24 mouse cellular contexts compared by ENCODE assay signal in genomic region chr8:106074659-106075058, GRCm38 (mm10). TPM values are rescaled to one million over a fixed set of nuclear protein-coding genes. Genes with fewer than 3 reads are reported as not detected.
DNase-seq lines count a peak whose midpoint lies in the region; ATAC-seq and TF ChIP-seq lines count a peak whose summit lies in the region.
"Had no signal": no experiment of that assay in that cellular context is flagged by ENCODE, and none has a peak within 500 bp of the region (broad histone marks: within the 10 kb centered on the region; RNA-seq: fewer than 3 reads in every experiment).

No protein-coding gene starts in this region.

- no peaks in the 10 kb centered on the region for H3K27me3 ChIP-seq in forebrain, postnatal 0 days (ENCODE audit: insufficient read depth, low read length)
- no peaks in the 10 kb centered on the region for H3K27me3 ChIP-seq in forebrain, embryonic 13.5 days
- H3K27me3 ChIP-seq in liver, adult 2 months (ENCODE audit: control insufficient read depth, insufficient read depth, low read length), result no peaks in the 10 kb centered on the region
- no peaks in the 10 kb centered on the region for H3K27me3 ChIP-seq in liver, embryonic 12.5 days (replicated peaks)
- no peaks in the 10 kb centered on the region for H3K27me3 ChIP-seq in CH12.LX (replicated peaks)
- H3K27me3 ChIP-seq: embryonic facial prominence, embryonic 15.5 days; forebrain, embryonic 12.5 days; heart, embryonic 13.5 days; hindbrain, embryonic 12.5 days; limb, embryonic 12.5 days; lung, embryonic 15.5 days; midbrain, embryonic 12.5 days; neural tube, embryonic 15.5 days; stomach, embryonic 15.5 days had no signal

- H3K79me2 ChIP-seq in liver, adult 2 months (ENCODE audit: control insufficient read depth, insufficient read depth, low read length), result peaks cover 26% of the 10 kb centered on the region
- H3K79me2 ChIP-seq in CH12.LX (replicated peaks; ENCODE audit: control insufficient read depth, extremely low read depth, insufficient read depth, poor library complexity, severe bottlenecking), result peaks cover 95% of the 10 kb centered on the region

- DNase-seq in forebrain, postnatal 0 days, result no peak
- DNase-seq in liver, adult 2 months (ENCODE audit: extremely low read depth, low read depth, low spot score), result peak; percentile 43
- DNase-seq in CH12.LX (ENCODE audit: extremely low read depth), result no peak
- peak; percentile 38 for DNase-seq in naive thymus-derived CD4-positive, alpha-beta T cell, adult 2 months (ENCODE audit: low read depth)
- DNase-seq in urinary bladder, adult 2 months (ENCODE audit: low spot score), result no peak
- DNase-seq: cerebellum, adult 8-10 months; kidney, adult 8-10 months; right cerebral cortex, postnatal 14 days had no signal

- no peak overlapping the region for H3K4me2 ChIP-seq in forebrain, postnatal 0 days (ENCODE audit: low read depth)
- H3K4me2 ChIP-seq in forebrain, embryonic 13.5 days, result no peak overlapping the region
- no peak overlapping the region for H3K4me2 ChIP-seq in liver, embryonic 12.5 days
- 0 out of 2 replicates have a peak overlapping the region, but pooled peaks have one; percentile 57 for H3K4me2 ChIP-seq in CH12.LX (ENCODE audit: insufficient read depth, low read depth, poor library complexity, severe bottlenecking)
- H3K4me2 ChIP-seq: embryonic facial prominence, embryonic 15.5 days; forebrain, embryonic 12.5 days; heart, embryonic 13.5 days; hindbrain, embryonic 12.5 days; limb, embryonic 12.5 days; lung, embryonic 15.5 days; midbrain, embryonic 12.5 days; neural tube, embryonic 15.5 days; stomach, embryonic 15.5 days had no signal

- no peaks in the 10 kb centered on the region for H3K9me3 ChIP-seq in forebrain, postnatal 0 days (ENCODE audit: low read length)
- no peaks in the 10 kb centered on the region for H3K9me3 ChIP-seq in forebrain, embryonic 13.5 days (replicated peaks)
- H3K9me3 ChIP-seq in liver, embryonic 12.5 days (replicated peaks), result no peaks in the 10 kb centered on the region; the same call in 1 of the 2 replicates
- H3K9me3 ChIP-seq in CH12.LX (replicated peaks; ENCODE audit: low read length), result peaks cover 5% of the 10 kb centered on the region
- H3K9me3 ChIP-seq: embryonic facial prominence, embryonic 10.5 days; embryonic facial prominence, embryonic 15.5 days; forebrain, embryonic 12.5 days; heart, embryonic 13.5 days; limb, embryonic 12.5 days; lung, embryonic 15.5 days; midbrain, embryonic 12.5 days; neural tube, embryonic 15.5 days; stomach, embryonic 15.5 days had no signal

- dilution Hi-C loops in CH12.LX (cut with MboI; ENCODE audit: extremely low pct_ligation_motif_present, extremely low pct_unique_long_range_greater_than_20kb, low sequenced_read_pairs), result no loop called here

- TF ChIP-seq RAD21 in CH12.LX (IDR thresholded peaks at IDR 0.05; ENCODE audit: low read depth, low read length), result no peak

- 58% methylated on average over 1 of the region's 1 CpGs for WGBS in forebrain, postnatal 0 days
- 91% methylated on average over 1 of the region's 1 CpGs for WGBS in forebrain, embryonic 13.5 days
- 23% methylated on average over 1 of the region's 1 CpGs for WGBS in liver, adult 2 months
- WGBS in liver, embryonic 12.5 days (ENCODE audit: insufficient replicate concordance), result 66% methylated on average over 1 of the region's 1 CpGs

- H3K36me3 ChIP-seq in forebrain, postnatal 0 days (ENCODE audit: insufficient read depth), result 0 out of 2 replicates have a peak, but pooled peaks cover 7% of the 10 kb centered on the region
- H3K36me3 ChIP-seq in forebrain, embryonic 13.5 days (ENCODE audit: poor library complexity, severe bottlenecking), result peaks cover 12% of the 10 kb centered on the region
- H3K36me3 ChIP-seq in liver, adult 2 months (ENCODE audit: control insufficient read depth, insufficient read depth, low read length), result peaks cover 5% of the 10 kb centered on the region; the same call in 1 of the 2 replicates
- H3K36me3 ChIP-seq in liver, embryonic 12.5 days, result peaks cover 19% of the 10 kb centered on the region
- H3K36me3 ChIP-seq in CH12.LX (replicated peaks in 1 of 2; ENCODE audit: control insufficient read depth in 1 of 2, insufficient read depth in 1 of 2, low read length in 1 of 2), result peaks cover 16 to 68% of the 10 kb centered on the region in 2 experiments

- no peak overlapping the region for H3K9ac ChIP-seq in forebrain, postnatal 0 days
- H3K9ac ChIP-seq in forebrain, embryonic 13.5 days, result no peak overlapping the region
- no peak overlapping the region for H3K9ac ChIP-seq in liver, adult 2 months (ENCODE audit: low read depth, low read length)
- H3K9ac ChIP-seq in liver, embryonic 12.5 days, result no peak overlapping the region
- peak overlapping the region; percentile 0; the same call in 1 of the 2 replicates for H3K9ac ChIP-seq in CH12.LX (ENCODE audit: insufficient read depth, low read depth)
- H3K9ac ChIP-seq: embryonic facial prominence, embryonic 15.5 days; forebrain, embryonic 12.5 days; heart, embryonic 13.5 days; hindbrain, embryonic 12.5 days; limb, embryonic 12.5 days; liver, embryonic 14.5 days; lung, embryonic 15.5 days; midbrain, embryonic 12.5 days; neural tube, embryonic 15.5 days; stomach, embryonic 15.5 days had no signal

- no peak overlapping the region for H3K4me3 ChIP-seq in forebrain, postnatal 0 days (ENCODE audit: low read depth, low read length)
- no peak overlapping the region for H3K4me3 ChIP-seq in forebrain, embryonic 13.5 days
- H3K4me3 ChIP-seq in liver, adult 2 months (ENCODE audit: insufficient read depth, low read depth, low read length), result no peak overlapping the region
- H3K4me3 ChIP-seq in liver, embryonic 12.5 days, result no peak overlapping the region
- no peak overlapping the region for H3K4me3 ChIP-seq in CH12.LX (replicated peaks in 1 of 3; ENCODE audit: low read depth in 2 of 3, low read length in 2 of 3, poor library complexity in 1 of 3)
- H3K4me3 ChIP-seq: embryonic facial prominence, embryonic 10.5 days; embryonic facial prominence, embryonic 15.5 days; forebrain, embryonic 12.5 days; heart, embryonic 13.5 days; hindbrain, embryonic 12.5 days; limb, embryonic 12.5 days; lung, embryonic 15.5 days; midbrain, embryonic 12.5 days; neural tube, embryonic 15.5 days; stomach, embryonic 15.5 days had no signal

- H3K27ac ChIP-seq in forebrain, postnatal 0 days (ENCODE audit: low read depth, low read length), result 0 out of 2 replicates have a peak overlapping the region, but pooled peaks have one; percentile 10
- H3K27ac ChIP-seq in forebrain, embryonic 13.5 days, result no peak overlapping the region
- H3K27ac ChIP-seq in liver, adult 2 months (replicated peaks; ENCODE audit: insufficient read depth, low read depth, low read length), result peak overlapping the region; percentile 29; the same call in 1 of the 2 replicates
- H3K27ac ChIP-seq in liver, embryonic 12.5 days, result no peak overlapping the region
- peak overlapping the region; percentile 13; the same call in 1 of the 2 replicates for H3K27ac ChIP-seq in CH12.LX (ENCODE audit: insufficient read depth, low read depth)
- H3K27ac ChIP-seq: embryonic facial prominence, embryonic 10.5 days; embryonic facial prominence, embryonic 15.5 days; forebrain, embryonic 12.5 days; heart, embryonic 13.5 days; hindbrain, embryonic 12.5 days; hindbrain, postnatal 0 days; kidney, postnatal 0 days; limb, embryonic 12.5 days; liver, embryonic 14.5 days; lung, embryonic 15.5 days; midbrain, embryonic 12.5 days; neural tube, embryonic 15.5 days; stomach, embryonic 15.5 days had no signal

- TF ChIP-seq CTCF in forebrain, postnatal 0 days (IDR thresholded peaks at IDR 0.05; ENCODE audit: low read depth), result no peak
- TF ChIP-seq CTCF in liver, adult 2 months (IDR thresholded peaks at IDR 0.05; ENCODE audit: low read depth, low read length), result no peak
- no peak for TF ChIP-seq CTCF in CH12.LX (conservative IDR thresholded peaks at IDR 0.05 in 1 of 2, IDR thresholded peaks at IDR 0.05 in 1 of 2; ENCODE audit: low read depth in 2 of 2, low read length in 2 of 2)

- no peak for TF ChIP-seq EP300 in CH12.LX (IDR thresholded peaks at IDR 0.05; ENCODE audit: low read length)

- in situ Hi-C loops in CH12.LX (cut with MboI; ENCODE audit: low pct_ligation_motif_present, low pct_unique_long_range_greater_than_20kb, low sequenced_read_pairs), result no loop called here

- TF ChIP-seq POLR2A in liver, adult 2 months (IDR thresholded peaks at IDR 0.05; ENCODE audit: extremely low read depth, insufficient read depth, low read length), result no peak
- TF ChIP-seq POLR2A in CH12.LX (IDR thresholded peaks at IDR 0.05; ENCODE audit: low read depth, low read length), result no peak

- no peaks in the 10 kb centered on the region for H3K4me1 ChIP-seq in forebrain, postnatal 0 days (ENCODE audit: insufficient read depth)
- H3K4me1 ChIP-seq in forebrain, embryonic 13.5 days, result no peaks in the 10 kb centered on the region
- H3K4me1 ChIP-seq in liver, adult 2 months (ENCODE audit: control insufficient read depth, insufficient read depth, low read length), result peaks cover 25% of the 10 kb centered on the region; the same call in 1 of the 2 replicates
- peaks cover 17% of the 10 kb centered on the region for H3K4me1 ChIP-seq in liver, embryonic 12.5 days
- peaks cover 9 to 41% of the 10 kb centered on the region in 2 experiments; a peak in 3 of 4 replicates for H3K4me1 ChIP-seq in CH12.LX (ENCODE audit: control insufficient read depth in 1 of 2, insufficient read depth in 2 of 2)
- H3K4me1 ChIP-seq: embryonic facial prominence, embryonic 10.5 days; forebrain, embryonic 12.5 days; hindbrain, embryonic 12.5 days; limb, embryonic 12.5 days; lung, embryonic 15.5 days; midbrain, embryonic 12.5 days; neural tube, embryonic 15.5 days; stomach, embryonic 15.5 days had no signal

- no peak for ATAC-seq in forebrain, postnatal 0 days
- ATAC-seq in forebrain, embryonic 13.5 days, result no peak; the same call in 1 of the 2 replicates
- no peak for ATAC-seq in liver, embryonic 12.5 days
- ATAC-seq: hindbrain, postnatal 0 days; intestine, embryonic 16.5 days had no signal

TF ChIP-seq in CH12.LX, 34 proteins besides CTCF, POLR2A, EP300 and RAD21 (continues in another document):
- TF ChIP-seq SMC3 (IDR thresholded peaks at IDR 0.05; ENCODE audit: low read depth, low read length), result no peak
- TF ChIP-seq MXI1 (IDR thresholded peaks at IDR 0.05; ENCODE audit: low read depth, low read length), result peak; percentile 54; the same call in 1 of the 2 replicates
- TF ChIP-seq JUND (conservative IDR thresholded peaks at IDR 0.05; ENCODE audit: low read depth, low read length), result no peak
- no peak for TF ChIP-seq TCF12 (IDR thresholded peaks at IDR 0.05; ENCODE audit: low read depth, low read length)

RNA-seq across cellular contexts. Expression of gene Nfatc3, which starts 16.0 kb away (rescaled TPM):
- total RNA-seq in forebrain, postnatal 0 days (2014; rRNA removed), result 11.4 and 16.0 TPM in 2 replicates
- 0.93 and 1.9 TPM in 2 replicates for polyA plus RNA-seq in forebrain, postnatal 0 days (2015; fragmentation: Nextera tagmentation; extraction: Ambion mirVana)
- polyA plus RNA-seq in forebrain, embryonic 13.5 days (2015; fragmentation: Nextera tagmentation; extraction: Ambion mirVana), result 5.2 TPM in 2 replicates
- total RNA-seq in liver, adult 2 months (2014; rRNA removed), result 8.5 and 10.8 TPM in 2 replicates
- polyA plus RNA-seq in liver, adult 2 months (2012; rRNA removed), result 10.6 and 13.3 TPM in 2 replicates
- polyA plus RNA-seq in liver, embryonic 12.5 days (2016; fragmentation: Nextera tagmentation; extraction: Ambion mirVana), result 5.0 and 5.8 TPM in 2 replicates
- 25.5 and 29.0 TPM in 2 replicates for total RNA-seq in CH12.LX (2012; rRNA removed)
- 32.9 and 37.8 TPM in 2 replicates for total RNA-seq in CH12.LX (2014; rRNA removed)
- polyA plus RNA-seq in CH12.LX (2012; ENCODE audit: insufficient read length, low read depth), result 73.5 and 96.3 TPM in 2 replicates
- 15.4 and 19.9 TPM in 2 replicates for polyA plus RNA-seq in urinary bladder, adult 2 months (2012; rRNA removed)

Comparison
In these comparisons a context has a peak if more than half of its experiments do, and no peak if none do; other contexts are left out.
1. H3K27ac ChIP-seq: peak in forebrain, postnatal 0 days (single experiment), liver, adult 2 months (single experiment) and CH12.LX (single experiment); none in forebrain, embryonic 13.5 days (single experiment) and liver, embryonic 12.5 days (single experiment).
2. DNase-seq: peak in liver, adult 2 months (single experiment) and naive thymus-derived CD4-positive, alpha-beta T cell, adult 2 months (single experiment); none in forebrain, postnatal 0 days (single experiment), CH12.LX (single experiment) and urinary bladder, adult 2 months (single experiment).